Mouse (Mus musculus) erythroblast, embryonic 14.5 days (primary cell): Measurements from ENCODE around the gene Med8.

Experiments used
- GATA1 ChIP-seq: IDR thresholded peaks from 2 replicates; pipeline ENCODE4 v1.6.1; 2012; ENCODE audit warnings: low read length, inconsistent platforms, mixed read lengths
- TAL1 ChIP-seq: IDR thresholded peaks from 3 replicates; pipeline ENCODE4 v1.6.1; 2012; ENCODE audit warnings: low read length, inconsistent platforms, mixed read lengths

DNA sequence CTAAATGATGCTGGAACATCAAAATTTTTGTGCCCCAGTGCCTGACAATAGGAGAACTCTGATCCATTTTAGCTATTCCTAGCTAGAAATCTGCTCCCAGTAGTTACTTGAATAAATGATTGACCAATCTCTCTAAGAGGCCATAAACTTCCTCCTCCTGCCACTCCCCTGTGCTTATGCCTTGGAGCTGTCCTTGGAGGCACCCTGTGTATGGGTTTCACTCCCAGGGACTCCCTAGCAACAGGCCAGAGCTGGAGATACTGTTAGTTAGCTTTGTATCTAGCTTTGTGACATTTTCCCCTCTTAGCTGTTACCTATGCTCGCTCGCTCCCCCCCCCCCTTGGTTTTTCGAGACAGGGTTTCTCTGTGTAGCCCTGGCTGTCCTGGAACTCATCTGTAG lies 12.2 kb downstream of the Med8 start:
- TF ChIP-seq TAL1 (no peak), GATA1 (no peak)
